Mouse (Mus musculus) adrenal gland, postnatal 10 days (tissue): ENCODE measurements around the gene Trpm3. TPM values are rescaled to one million over a fixed set of nuclear protein-coding genes. Genes with fewer than 3 reads are reported as not detected.
A peak's percentile ranks its signal among the peaks of the same experiment; 100 is the strongest.

Source experiments
- DNase-seq: peaks from one replicate; pipeline ENCODE4 v3.0.0; 2021; ENCODE audit warnings: mixed read lengths
- total RNA-seq, 2 experiments: library from RNA; stranded (reverse); gene quantifications; 2 replicates each; pipeline ENCODE4 v1.2.3; 2021

The Trpm3 gene
- total RNA-seq, 2 experiments from 2014 or later = 1.4 to 1.8 TPM

- peak; percentile 89 for DNase-seq
These were observed 165.3 kb downstream of the Trpm3 start for GRCm38 (mm10) chr19:22303952-22304655.

GRCm38 (mm10) chr19:22308081-22308480 is 169.2 kb downstream of the Trpm3 start:
- DNase-seq = no peak

GRCm38 (mm10) chr19:22317306-22317705 is 178.5 kb downstream of the Trpm3 start:
- DNase-seq = no peak

GRCm38 (mm10) chr19:22326813-22327212 is 188.0 kb downstream of the Trpm3 start:
- no peak for DNase-seq

GRCm38 (mm10) chr19:22327226-22327625 is 188.4 kb downstream of the Trpm3 start:
- no peak for DNase-seq

- no peak for DNase-seq
These were observed 197.4 kb downstream of the Trpm3 start for GRCm38 (mm10) chr19:22336278-22336677.

GRCm38 (mm10) chr19:22337468-22337867 is 198.6 kb downstream of the Trpm3 start:
- DNase-seq = peak; percentile 59

- no peak for DNase-seq
These were observed 200.1 kb downstream of the Trpm3 start for GRCm38 (mm10) chr19:22338927-22339326.

- no peak for DNase-seq
These were observed 215.2 kb downstream of the Trpm3 start for GRCm38 (mm10) chr19:22354037-22354541.

GRCm38 (mm10) chr19:22386890-22387289 is 248.0 kb downstream of the Trpm3 start:
- peak; percentile 2 for DNase-seq

- DNase-seq = no peak
These were observed 255.9 kb downstream of the Trpm3 start for GRCm38 (mm10) chr19:22394700-22395099.

GRCm38 (mm10) chr19:22404049-22404448 is 265.2 kb downstream of the Trpm3 start:
- no peak for DNase-seq

GRCm38 (mm10) chr19:22418239-22418638 is 279.4 kb downstream of the Trpm3 start:
- no peak for DNase-seq

- DNase-seq = no peak
These were observed 298.4 kb downstream of the Trpm3 start for GRCm38 (mm10) chr19:22437207-22437606.

GRCm38 (mm10) chr19:22447418-22448339 is 308.8 kb downstream of the Trpm3 start:
- no peak for DNase-seq

GRCm38 (mm10) chr19:22448340-22449288 is 309.8 kb downstream of the Trpm3 start:
- no peak for DNase-seq

GRCm38 (mm10) chr19:22451290-22451689 is 312.4 kb downstream of the Trpm3 start:
- no peak for DNase-seq

- DNase-seq = no peak
These were observed 318.1 kb downstream of the Trpm3 start for GRCm38 (mm10) chr19:22456935-22457334.

- DNase-seq = peak; percentile 5
These were observed 323.2 kb downstream of the Trpm3 start for GRCm38 (mm10) chr19:22462043-22462442.

GRCm38 (mm10) chr19:22463506-22463905 is 324.7 kb downstream of the Trpm3 start:
- DNase-seq = no peak

- DNase-seq = no peak
These were observed 330.8 kb downstream of the Trpm3 start for GRCm38 (mm10) chr19:22469608-22470007.
